Mouse (Mus musculus): ENCODE results near the gene Inpp4b. TPM values are rescaled to one million over a fixed set of nuclear protein-coding genes. Genes with fewer than 3 reads are reported as not detected.

Inpp4b gene
- total RNA-seq, 4 experiments from 2014 or later: 5.6 to 11.1 (median 9.3) TPM

GRCm38 (mm10) chr8:81478674-81479073, 136.3 kb downstream of the Inpp4b start:
- no peak for DNase-seq

- no peak for DNase-seq
Observed at GRCm38 (mm10) chr8:81483834-81484233, 141.5 kb downstream of the Inpp4b start.

DNA sequence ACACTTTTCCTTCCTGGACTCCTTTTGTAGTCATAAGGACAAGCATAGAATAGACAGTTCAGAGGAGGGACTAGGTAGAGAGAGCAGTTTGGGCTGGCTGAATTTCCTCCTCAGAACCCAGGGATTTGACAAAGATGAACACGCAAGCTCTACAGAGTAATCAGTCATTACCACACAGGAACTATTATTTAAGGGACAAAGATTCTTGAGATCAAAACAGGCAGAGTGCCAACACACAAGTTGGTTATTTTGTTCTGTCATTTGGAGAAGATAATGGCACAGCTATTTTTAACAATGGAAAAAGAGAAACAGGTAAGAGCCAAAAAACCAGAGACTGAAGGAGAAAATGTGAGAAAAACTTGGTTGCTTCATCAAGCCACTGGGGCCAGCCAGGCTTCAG, 143.3 kb downstream of the Inpp4b start:
- no peak for DNase-seq

DNA sequence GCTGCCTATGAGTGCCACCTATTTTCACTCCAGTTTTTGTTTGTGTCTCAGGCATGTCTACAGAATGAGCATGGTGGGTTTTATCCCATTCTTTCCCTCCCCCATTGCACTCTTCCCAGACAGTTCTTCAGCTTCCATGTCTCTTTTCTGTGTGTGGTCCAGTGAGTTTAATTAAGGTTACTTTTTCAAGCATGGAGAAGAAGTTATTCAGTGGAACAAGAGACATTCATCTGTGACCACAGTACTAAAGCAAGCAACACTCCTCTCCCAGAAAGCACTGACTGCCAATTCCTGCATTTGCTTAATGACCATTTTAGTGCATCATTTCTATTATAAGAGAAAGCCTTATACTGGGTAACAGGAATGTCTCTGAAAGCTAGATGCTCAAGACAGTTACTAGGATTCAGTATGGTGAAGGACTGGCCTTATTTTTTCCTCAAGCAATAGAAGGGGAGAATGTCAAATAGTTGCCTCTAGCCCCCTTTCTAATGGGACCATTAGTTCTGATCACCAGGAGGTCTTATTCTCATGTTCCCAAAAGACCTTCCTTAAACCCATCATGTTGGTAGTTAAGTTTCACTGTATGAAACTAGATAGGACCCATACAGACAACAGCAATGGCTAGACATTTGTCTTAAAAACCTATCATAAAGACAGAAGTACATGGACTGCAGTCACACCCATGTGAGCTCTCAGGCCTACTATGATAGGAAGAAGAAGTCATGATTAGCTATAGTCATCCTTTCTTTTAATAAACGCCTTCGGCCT, 147.7 kb downstream of the Inpp4b start:
- DNase-seq: no peak

DNA sequence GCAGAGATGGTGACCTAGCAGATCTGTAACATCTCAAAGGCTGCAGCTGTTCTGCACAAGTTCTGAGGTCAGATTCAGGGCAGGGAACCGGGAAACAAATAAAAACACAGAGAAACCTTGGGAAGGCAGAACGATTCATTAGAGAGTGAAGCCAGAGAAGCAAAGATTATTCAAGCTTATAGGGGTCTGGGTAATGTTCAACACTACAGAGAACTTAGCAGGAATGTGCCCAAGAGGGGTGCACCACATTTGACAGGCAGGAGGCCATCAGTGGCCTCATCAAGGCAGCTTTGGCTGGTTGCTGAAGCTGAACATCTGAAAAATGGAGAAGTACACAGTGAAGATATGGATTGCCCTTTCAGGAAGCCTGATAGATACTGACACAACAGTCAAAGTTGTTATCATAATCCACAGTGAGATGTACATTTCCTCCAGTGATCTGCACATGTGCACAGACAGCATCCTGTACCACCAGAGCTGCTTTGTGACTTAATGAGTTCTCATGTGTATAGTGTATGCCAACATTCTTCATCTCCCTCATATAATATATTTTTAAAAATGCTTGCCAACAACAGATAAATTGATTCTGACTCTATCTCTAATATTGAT, 148.8 kb downstream of the Inpp4b start:
- no peak for DNase-seq

DNA sequence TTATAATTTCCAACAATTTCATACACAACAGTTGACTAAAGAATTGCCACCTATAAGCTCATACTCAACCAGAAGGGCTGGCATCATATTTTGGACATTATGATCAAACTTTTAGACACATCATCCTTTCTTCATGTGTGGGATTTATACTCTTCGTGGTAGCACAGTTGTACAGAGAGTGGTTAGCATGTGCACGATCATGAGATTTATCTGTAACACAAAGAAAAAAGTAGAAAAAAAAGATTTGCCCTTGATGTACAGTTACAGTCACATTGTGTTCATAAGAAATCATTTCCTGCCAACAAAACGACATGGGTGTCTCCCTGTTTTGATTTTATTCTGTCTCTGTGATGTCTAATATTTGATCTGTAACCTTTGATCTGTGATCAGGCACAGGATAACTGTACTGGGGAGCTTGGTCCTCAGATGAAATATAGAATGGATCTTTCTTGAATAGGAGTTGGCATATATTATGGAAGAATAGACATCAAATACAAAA, 149.4 kb downstream of the Inpp4b start:
- no peak for DNase-seq

- no peak for DNase-seq
Observed at GRCm38 (mm10) chr8:81494823-81495222, 152.5 kb downstream of the Inpp4b start.

DNA sequence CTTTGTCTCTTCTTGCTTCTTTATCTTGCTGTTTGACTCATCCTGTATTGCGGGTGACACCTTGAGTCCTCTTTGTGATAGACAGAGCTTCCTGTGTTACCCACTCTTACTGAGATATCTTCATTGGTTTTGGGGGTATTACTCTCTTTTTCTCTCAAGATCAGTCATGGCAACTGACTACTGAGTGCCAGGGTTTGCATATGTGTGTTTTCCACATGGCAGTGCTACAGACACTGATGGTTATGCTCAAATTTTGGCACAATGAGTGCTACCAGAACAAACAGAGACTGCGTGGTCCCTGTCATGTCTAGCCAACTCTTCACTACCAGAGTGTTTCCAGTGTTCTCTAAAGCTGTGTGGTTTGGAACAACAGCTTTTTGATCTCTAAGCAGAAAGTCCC, 155.3 kb downstream of the Inpp4b start:
- no peak for DNase-seq

DNA sequence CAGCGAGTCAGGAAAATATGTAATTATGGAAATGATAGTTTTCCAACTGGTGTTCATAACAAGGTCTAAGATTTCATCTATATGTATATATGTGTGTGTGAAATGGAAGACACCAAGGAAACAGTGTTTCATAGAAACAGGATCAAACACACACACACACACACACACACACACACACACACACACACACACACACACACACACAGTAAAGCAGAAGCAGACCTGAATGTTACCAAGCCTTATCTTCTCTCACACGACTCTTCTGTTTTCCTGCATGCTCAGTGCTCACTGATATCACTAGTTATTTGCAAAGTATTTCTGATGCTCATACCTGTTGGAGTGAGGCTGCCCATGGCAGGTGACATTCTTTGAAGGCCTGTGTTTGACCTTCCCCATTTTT, 159.9 kb downstream of the Inpp4b start:
- DNase-seq: no peak

- DNase-seq: no peak
Observed at GRCm38 (mm10) chr8:81502982-81503381, 160.6 kb downstream of the Inpp4b start.

GRCm38 (mm10) chr8:81512826-81513225, 170.5 kb downstream of the Inpp4b start:
- DNase-seq: no peak

- no peak for DNase-seq
Observed at GRCm38 (mm10) chr8:81514425-81514824, 172.1 kb downstream of the Inpp4b start.

GRCm38 (mm10) chr8:81522085-81522484, 179.7 kb downstream of the Inpp4b start:
- DNase-seq: no peak

- no peak for DNase-seq
Observed at GRCm38 (mm10) chr8:81524561-81524960, 182.2 kb downstream of the Inpp4b start.

GRCm38 (mm10) chr8:81527661-81528060, 185.3 kb downstream of the Inpp4b start:
- DNase-seq: no peak

DNA sequence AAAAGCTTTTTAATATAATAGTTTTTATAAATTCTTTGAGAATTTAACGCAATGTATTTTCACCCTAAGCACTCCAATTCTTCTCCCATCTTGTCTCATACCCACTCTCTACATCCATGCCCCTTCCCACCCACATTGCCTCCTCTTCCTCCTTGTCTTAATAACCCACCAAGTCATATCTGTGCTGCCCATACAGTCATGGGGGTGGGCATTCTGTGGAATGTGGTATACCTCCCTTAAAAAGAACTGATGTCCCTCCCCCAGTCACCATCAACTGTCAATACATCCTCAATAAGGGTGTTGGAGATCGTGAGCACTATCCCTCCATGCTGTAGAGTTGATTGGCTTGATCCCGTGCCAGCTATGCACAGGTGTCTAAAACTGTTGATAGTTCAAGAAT, 196.0 kb downstream of the Inpp4b start:
- DNase-seq: no peak

DNA sequence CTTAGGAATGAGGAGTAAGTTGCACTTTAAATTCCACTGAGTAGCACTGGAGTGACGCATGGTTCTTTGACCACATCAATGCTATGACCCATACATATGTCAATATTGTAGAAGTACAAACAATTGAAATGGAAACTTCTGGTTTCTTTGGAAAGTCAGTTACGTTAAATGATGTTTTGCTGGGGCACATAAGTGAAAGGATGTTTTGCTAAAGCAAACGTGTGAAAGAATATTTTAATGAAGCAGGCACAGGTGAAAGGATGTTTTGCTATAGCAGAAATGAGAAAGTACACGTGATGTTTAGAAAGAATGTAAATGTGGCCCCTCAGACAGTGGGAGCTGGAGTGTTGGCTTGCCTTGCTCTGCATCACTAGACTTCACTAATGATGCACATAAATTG, 216.2 kb downstream of the Inpp4b start:
- no peak for DNase-seq

DNA sequence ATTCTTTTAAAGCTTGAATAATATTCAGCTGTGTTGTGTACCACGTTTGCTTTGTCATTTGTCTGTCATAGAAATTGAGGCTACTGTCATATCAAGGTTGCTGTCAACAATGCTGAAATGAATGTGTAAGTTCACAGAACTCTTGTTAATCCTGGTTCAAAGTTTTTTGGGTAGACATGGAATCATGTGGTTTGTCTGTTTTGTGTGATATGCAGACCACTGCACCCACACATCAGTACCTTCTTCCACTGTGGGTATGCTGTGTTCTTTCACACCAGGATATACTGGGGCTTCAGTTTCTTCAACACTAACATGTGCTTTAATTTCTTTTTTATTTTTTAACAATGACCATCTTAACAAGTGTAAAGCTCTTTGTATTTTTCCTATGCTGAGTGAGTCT, 220.0 kb downstream of the Inpp4b start:
- no peak for DNase-seq

DNA sequence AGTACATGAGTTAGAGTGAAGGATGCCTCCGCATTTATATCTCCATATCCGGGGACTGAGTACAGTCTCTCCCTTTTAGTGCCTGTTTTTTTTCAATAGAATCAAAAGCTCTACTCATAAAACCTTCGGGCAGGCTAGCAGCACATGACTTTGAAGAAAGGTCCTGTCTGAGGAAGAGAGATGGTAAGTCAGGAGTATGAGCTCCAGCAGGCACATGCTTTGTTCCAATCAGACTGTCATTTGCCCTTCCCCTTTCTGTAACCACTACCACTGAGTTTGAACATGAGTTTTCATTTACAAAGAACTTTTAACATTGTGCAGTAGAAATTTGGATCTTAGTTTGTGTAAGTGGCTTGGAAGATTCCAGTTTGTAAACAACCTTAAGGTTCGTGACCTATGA, 223.1 kb downstream of the Inpp4b start:
- no peak for DNase-seq

DNA sequence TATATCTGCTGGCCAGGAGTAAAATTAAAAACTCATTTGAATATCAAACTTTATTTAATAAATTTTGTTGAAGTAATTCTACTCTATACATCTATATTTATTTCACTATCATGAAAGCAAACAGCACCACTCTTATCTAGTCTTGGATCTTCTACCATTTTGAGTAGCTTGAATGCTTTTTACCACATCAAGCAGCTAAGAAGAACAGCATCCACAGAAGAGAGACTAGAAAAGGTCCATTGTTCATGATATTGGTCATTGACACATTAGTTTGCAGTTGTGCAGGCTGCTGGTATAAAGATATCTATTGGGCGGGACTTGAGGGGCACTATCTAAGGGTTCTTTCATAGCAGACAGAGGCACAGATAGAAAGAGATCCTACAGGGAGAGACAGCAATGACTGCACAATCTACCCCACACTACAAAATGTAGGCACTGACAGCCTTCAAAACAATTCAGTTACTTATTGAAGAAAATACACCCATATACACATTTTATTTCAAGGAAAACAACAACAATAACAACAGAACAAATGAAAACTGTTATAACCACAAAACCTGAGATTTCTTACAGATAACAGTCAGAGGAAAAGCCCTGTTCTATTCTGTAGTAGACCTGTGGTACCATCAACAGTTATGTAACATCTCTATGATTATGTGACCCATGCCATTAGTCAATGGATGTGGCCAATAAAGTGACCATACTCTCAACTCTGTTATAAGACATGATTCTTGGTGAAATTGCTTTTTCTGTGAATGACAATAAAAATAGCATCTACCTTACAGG, 230.2 kb downstream of the Inpp4b start:
- DNase-seq: no peak

- no peak for DNase-seq
Observed at GRCm38 (mm10) chr8:81575268-81575917, 233.0 kb downstream of the Inpp4b start.

DNA sequence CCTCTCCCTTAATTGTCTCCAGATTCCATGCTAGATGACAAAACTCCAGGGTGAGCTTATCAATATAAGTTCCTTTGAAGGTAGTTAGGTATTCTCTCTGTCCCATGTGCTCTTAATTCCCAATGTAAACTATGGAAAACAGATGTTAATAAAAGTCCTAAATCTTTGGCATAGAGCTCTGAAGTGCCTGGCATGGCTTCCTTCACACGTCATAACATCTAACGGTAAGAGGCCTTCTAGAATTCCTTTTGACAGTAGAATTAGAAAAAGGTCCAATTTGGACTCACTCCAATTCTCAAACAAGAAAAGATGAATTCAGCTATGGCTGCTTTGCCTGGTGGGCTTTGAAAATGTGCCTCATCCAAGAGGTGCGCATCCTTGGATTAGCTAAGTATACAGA, 236.6 kb downstream of the Inpp4b start:
- DNase-seq: no peak

All from adrenal gland, adult 8-10 months (tissue).